Mouse (Mus musculus) E14TG2a.4 (cell line): ENCODE measurements around the gene Cyb561a3.

ENCODE experiments used
- CTCF ChIP-seq: conservative IDR thresholded peaks from 2 replicates; pipeline ENCODE4 v1.5.1; 2014; ENCODE audit warnings: low read length
- POU5F1 ChIP-seq: IDR thresholded peaks from 2 replicates; pipeline ENCODE4 v1.6.1; 2014; ENCODE audit warnings: low read length, borderline replicate concordance

- no peak for TF ChIP-seq CTCF
- no peak for TF ChIP-seq POU5F1
Observed at GRCm38 (mm10) chr19:10581984-10582383, 5.0 kb downstream of the Cyb561a3 start.
